Mouse (Mus musculus) A20 (cell line): ENCODE measurements around the gene Adarb1.

Source experiments
- DNase-seq: peaks from one replicate; pipeline ENCODE4 v3.0.0-alpha.2; 2011; ENCODE audit warnings: low read depth, low spot score

Adarb1 gene

GRCm38 (mm10) chr10:77385731-77386130 lies 32.3 kb downstream of the Adarb1 start:
- DNase-seq, result no peak

- DNase-seq, result no peak
These were observed 35.0 kb downstream of the Adarb1 start for GRCm38 (mm10) chr10:77383045-77383444.

GRCm38 (mm10) chr10:77381191-77381590 lies 36.9 kb downstream of the Adarb1 start:
- DNase-seq, result no peak

- DNase-seq, result no peak
These were observed 37.4 kb downstream of the Adarb1 start for GRCm38 (mm10) chr10:77380716-77381115.

- DNase-seq, result no peak
These were observed 38.9 kb downstream of the Adarb1 start for GRCm38 (mm10) chr10:77379199-77379598.

- no peak for DNase-seq
These were observed 42.0 kb downstream of the Adarb1 start for GRCm38 (mm10) chr10:77376056-77376455.

GRCm38 (mm10) chr10:77374948-77375347 lies 43.1 kb downstream of the Adarb1 start:
- DNase-seq, result no peak

- DNase-seq, result no peak
These were observed 43.7 kb downstream of the Adarb1 start for GRCm38 (mm10) chr10:77374407-77374806.

- no peak for DNase-seq
These were observed 47.9 kb downstream of the Adarb1 start for GRCm38 (mm10) chr10:77370129-77370528.

GRCm38 (mm10) chr10:77367973-77368372 lies 50.1 kb downstream of the Adarb1 start:
- DNase-seq, result no peak

GRCm38 (mm10) chr10:77366959-77367358 lies 51.1 kb downstream of the Adarb1 start:
- DNase-seq, result no peak

- no peak for DNase-seq
These were observed 52.9 kb downstream of the Adarb1 start for GRCm38 (mm10) chr10:77365212-77365611.

- no peak for DNase-seq
These were observed 57.6 kb downstream of the Adarb1 start for GRCm38 (mm10) chr10:77360486-77360885.

GRCm38 (mm10) chr10:77357957-77358356 lies 60.1 kb downstream of the Adarb1 start:
- peak; percentile 7 for DNase-seq

- DNase-seq, result peak; percentile 83
These were observed 64.9 kb downstream of the Adarb1 start for GRCm38 (mm10) chr10:77353031-77353745.

GRCm38 (mm10) chr10:77342842-77343241 lies 75.2 kb downstream of the Adarb1 start:
- no peak for DNase-seq

- DNase-seq, result no peak
These were observed 76.4 kb downstream of the Adarb1 start for GRCm38 (mm10) chr10:77341711-77342110.

GRCm38 (mm10) chr10:77341059-77341458 lies 77.0 kb downstream of the Adarb1 start:
- DNase-seq, result no peak

- DNase-seq, result no peak
These were observed 78.2 kb downstream of the Adarb1 start for GRCm38 (mm10) chr10:77339871-77340341.

GRCm38 (mm10) chr10:77333518-77333917 lies 84.6 kb downstream of the Adarb1 start:
- DNase-seq, result peak; percentile 7

- DNase-seq, result no peak
These were observed 88.5 kb downstream of the Adarb1 start for GRCm38 (mm10) chr10:77329446-77330094.

- no peak for DNase-seq
These were observed 93.4 kb downstream of the Adarb1 start for GRCm38 (mm10) chr10:77324716-77325115.

GRCm38 (mm10) chr10:77321611-77322010 lies 96.5 kb downstream of the Adarb1 start:
- no peak for DNase-seq
